Mouse (Mus musculus) spleen, adult 12 weeks (tissue): ENCODE results near the gene Safb2.

Source experiments
- DNase-seq: peaks from one replicate; pipeline ENCODE4 v3.0.0; 2022; ENCODE audit warnings: low spot score

Safb2 gene

GRCm38 (mm10) chr17:56560131-56560530 lies 24.3 kb downstream of the Safb2 start:
- DNase-seq = no peak

DNA sequence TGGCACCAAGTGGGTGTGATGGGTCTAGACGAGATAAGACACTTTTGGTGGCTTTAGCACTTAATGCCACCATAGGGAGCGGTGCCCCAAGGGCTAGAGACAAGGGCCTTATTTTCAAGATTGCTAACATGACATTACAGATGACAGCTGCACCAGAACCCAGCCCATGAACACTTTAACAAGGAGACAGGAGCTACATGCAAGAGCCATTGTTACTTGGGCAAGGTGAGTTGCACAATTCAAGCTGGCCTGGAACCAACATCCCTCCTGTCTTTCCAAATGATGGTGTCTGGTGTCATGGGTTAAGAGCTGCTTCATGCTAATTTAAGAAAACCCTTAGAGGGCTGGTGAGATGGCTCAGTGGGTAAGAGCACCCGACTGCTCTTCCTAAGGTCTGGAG lies 25.0 kb downstream of the Safb2 start:
- no peak for DNase-seq

DNA sequence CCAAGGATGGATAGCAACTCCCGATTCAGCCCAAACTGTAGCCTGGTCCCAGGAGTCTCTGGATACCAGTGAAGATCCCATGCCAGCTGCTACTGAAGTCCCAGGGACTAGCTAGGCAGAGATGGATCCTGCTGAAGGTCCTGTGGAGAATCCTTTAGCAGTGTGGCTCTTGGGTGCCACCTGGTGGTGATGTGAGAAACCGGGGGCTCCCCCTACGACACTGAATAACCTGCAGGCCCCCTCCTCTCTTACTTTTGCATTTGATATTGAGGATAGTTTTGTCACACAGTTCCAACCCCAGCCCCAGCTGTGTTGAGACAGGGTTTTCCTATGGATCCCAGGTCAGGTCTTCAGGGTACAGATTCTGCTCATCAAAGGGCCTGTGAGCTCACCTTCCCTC lies 25.9 kb downstream of the Safb2 start:
- DNase-seq = peak; percentile 42

DNA sequence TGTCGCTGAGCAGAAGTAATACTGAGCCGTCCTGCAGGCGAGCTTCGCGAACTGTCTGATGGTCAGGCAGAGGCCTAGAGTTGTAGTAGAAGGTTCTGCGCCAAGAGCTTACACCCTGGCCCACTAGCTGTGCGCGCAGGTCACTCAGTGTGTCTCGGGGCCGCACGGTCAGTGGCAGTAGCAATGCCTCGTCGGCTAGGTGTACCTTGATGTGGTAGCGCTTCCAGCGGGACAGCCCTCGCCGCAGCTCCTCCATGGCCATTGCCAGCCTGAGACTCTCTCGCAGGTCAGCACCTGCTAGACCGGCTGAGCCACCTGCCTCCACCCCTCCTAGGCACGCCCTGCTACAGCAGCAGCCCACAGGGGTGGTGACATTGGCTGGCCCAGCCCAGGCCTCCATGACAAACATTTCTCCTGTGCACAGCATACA lies 30.2 kb downstream of the Safb2 start, which contains the start of gene Gm20219:
Gene Gm20219 (minus strand): TSS at position 266 of the 430 bp plus-strand sequence.
- no peak for DNase-seq

DNA sequence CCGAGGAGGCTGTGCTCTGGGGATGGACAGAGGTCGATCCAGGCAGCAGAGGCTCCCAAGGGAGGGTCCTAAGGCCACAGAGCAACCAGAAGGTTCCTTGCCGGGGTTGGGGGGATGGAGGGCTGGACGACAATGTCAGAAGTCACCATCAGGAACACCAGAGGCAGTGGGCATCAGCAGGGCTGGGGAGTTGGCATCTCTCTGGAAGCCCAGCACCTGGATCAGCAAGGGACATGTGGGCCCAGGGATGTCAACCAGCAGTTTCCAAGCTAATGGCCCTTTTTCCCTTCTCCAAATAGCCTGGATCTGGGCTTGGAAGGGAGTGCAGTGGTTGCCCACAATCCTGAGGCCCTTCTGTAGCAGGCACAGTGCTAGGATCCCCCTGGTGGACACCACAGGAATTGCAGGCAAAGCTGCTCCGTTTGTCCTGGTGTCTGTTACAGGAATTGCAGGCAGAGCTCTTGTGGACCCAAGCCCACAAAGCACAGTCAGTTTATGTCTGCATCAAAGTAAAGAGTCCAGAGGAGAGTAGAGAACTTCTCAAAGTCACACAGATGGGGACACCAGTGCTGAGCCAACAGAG lies 31.5 kb downstream of the Safb2 start:
- DNase-seq = peak; percentile 66

- DNase-seq = no peak
These were observed 32.4 kb downstream of the Safb2 start for GRCm38 (mm10) chr17:56551841-56552581.

- DNase-seq = no peak
These were observed 33.5 kb downstream of the Safb2 start for GRCm38 (mm10) chr17:56550784-56551475.

DNA sequence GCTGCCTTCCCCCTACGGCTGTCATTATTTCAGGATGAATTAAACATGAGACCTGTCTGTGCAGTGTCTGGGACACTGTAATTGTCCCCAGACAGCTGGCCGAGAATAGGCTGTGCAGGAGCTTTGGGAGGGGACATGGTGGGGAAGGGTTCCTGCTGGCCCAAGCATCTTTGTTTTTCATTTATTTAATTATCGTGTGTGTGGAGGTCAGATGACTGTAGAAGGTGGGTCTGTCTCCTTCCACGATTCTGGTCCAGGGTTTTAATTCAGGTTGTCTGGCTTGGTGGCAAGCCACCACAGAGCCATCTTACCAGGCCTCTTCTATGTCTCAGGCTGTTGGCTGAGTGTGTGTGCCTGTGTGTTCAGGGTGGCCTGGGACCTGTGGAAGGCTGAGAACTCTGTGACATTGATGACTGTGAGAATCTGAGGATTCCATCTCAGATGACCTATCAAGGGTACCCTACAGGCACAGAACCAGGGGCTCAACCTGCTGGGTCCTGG lies 35.7 kb downstream of the Safb2 start:
- no peak for DNase-seq

DNA sequence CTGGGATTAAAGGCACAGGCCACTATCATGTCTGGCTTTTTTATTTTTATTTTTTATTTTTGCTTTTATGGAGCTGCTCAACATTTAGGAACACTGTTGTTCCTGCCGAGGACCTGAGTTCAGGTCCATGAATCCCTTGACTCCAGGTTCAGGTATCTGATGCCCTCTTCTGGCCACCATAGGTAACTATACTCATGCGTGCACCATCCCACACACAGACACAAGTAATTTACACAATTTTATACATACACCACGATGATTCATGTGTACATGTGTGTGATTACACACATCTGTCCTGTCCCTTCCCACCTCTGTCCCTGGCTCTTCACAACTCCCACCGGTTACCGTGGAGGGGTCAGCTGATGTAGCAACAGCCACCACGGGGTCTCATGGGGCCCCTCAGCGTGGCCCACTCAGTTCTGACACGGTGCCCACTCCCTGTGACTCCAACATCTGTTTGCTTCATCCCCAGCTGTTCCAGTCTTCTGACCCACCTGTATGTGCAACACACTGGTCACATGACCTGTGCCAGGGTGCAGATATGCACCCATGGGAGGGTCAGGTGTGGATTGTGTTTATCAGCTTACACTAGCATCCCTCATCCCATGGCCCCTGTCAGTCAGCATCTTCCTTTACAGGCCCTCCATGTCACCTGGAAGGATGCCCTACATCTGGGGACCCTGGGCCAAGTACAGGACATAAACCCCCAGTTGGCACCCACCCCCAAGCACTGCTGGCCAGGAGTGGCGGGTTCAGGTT lies 36.4 kb downstream of the Safb2 start:
- no peak for DNase-seq

- no peak for DNase-seq
These were observed 37.1 kb downstream of the Safb2 start for GRCm38 (mm10) chr17:56547116-56547845.

- DNase-seq = no peak
These were observed 37.8 kb downstream of the Safb2 start for GRCm38 (mm10) chr17:56546576-56546975.

DNA sequence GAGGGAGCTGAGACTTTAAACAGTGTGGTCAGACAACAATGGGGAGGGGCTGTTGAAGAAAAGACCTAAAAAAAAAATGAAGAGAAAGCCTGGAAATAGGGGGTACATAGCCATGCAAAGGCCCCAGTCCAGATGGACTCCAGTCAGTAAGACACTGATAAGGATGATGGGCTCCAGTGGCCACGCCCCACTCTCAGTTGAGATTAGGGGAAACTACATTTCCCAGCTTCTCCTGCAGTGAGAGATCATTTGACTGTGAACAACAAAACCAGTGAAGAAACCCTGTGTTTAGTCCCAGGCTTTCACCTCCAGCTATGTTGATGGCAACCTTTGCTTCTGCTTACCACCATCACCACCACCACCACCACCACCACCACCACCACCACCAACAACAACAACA lies 38.4 kb downstream of the Safb2 start:
- no peak for DNase-seq

- no peak for DNase-seq
These were observed 39.5 kb downstream of the Safb2 start for GRCm38 (mm10) chr17:56544699-56545387.

- DNase-seq = no peak
These were observed 40.6 kb downstream of the Safb2 start for GRCm38 (mm10) chr17:56543684-56544224.

DNA sequence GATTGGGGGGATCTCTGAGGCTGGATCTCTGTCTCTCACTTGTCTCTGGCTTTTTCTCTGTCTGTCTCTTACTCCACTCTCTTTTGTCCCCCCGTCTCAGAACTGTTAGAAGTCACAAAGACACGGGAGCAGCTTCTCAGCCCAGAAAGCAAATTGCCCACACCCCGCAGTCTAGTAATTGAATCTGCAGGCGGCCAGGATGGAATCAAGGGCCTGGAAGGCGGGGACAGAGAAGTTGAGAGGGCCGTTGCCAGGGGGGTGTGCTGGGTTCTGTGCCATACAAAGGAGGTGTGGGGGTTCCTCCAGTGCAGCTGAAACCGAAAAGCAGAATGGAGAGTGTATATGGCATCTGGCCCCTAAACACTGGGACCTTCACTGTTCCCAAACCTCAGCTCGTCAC lies 41.6 kb downstream of the Safb2 start:
- DNase-seq = no peak

- no peak for DNase-seq
These were observed 43.8 kb downstream of the Safb2 start for GRCm38 (mm10) chr17:56540562-56540975.

GRCm38 (mm10) chr17:56537912-56538311 lies 46.5 kb downstream of the Safb2 start:
- DNase-seq = no peak

DNA sequence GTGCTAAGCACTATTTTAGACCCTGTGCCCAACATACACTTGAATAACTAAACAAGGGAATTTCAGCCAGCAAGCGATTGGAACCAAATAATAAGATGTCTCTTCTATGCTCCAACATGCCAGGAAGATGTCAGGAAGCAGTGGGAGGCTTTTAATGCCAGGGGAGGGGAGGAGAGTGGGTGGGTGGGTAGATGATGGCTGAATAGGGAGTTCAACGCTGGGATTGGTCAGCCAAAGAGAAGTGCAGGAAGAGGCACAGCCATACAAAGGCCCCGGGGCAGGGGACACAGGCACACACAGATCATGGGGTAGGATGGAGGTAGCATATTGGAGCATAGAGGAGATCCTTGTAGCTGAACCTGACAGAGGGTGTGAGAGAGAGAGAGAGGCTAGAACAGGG lies 47.5 kb downstream of the Safb2 start:
- no peak for DNase-seq

- DNase-seq = no peak
These were observed 48.2 kb downstream of the Safb2 start for GRCm38 (mm10) chr17:56536192-56536591.

- DNase-seq = no peak
These were observed 59.4 kb downstream of the Safb2 start for GRCm38 (mm10) chr17:56524943-56525342.

DNA sequence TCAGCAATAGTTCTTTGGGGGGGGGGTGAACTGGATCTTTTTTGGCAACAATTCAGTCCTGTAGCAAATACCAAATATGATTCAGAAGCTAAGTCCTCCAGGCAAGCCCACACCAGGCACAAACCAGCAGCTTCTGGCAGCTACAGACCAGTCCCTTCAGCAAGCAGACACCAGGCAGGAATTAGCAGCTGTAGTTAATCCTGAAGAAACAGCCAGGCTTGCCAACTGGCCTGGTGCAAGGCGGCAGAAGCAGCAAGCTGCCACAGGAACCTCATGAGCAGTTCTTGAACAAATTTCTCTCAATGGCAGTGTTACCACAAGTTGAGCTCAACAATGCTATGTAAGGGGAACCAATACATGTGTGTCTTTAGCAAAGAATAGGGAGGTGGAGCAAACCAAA lies 61.6 kb downstream of the Safb2 start:
- no peak for DNase-seq
